Mouse (Mus musculus) CD4-positive, CD25-positive, alpha-beta regulatory T cell, adult 2 months (primary cell): Measurements from ENCODE around the gene Olfr798.

ENCODE experiments used
- DNase-seq: peaks from one replicate; pipeline ENCODE4 v3.0.0-alpha.2; 2012; ENCODE audit warnings: low read depth, low spot score

The Olfr798 gene

GRCm38 (mm10) chr10:129627834-129628233 is at the start of gene Olfr798:
Gene Olfr798 (minus strand): TSS chr10:129627934.
- no peak for DNase-seq

- no peak for DNase-seq
These were observed 46.0 kb upstream of the Olfr798 start, which contains the start of gene Olfr801 for GRCm38 (mm10) chr10:129673765-129674164. Gene Olfr801 (minus strand): TSS chr10:129673865.

GRCm38 (mm10) chr10:129657394-129657793 is 29.7 kb upstream of the Olfr798 start, which contains the start of gene Olfr800:
Gene Olfr800 (plus strand): TSS chr10:129657694.
- DNase-seq, result no peak

DNA sequence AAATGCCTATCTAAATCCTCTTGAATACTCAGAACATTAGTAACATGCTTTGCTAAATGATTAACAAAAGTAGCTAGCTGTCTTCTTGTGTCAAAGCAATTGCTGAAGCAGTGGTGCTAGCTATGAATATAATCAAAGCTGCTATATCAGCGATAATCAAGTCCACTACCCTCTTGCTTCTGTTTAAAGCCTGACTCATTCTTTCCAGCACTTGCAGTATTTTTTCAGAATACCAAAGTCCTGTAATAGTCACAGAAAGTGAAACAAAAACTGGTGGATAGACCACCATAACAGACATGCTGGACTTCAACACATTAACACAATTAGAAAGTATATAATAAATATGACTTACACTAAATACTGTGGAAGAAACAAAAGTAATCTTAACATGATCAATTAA is 24.0 kb upstream of the Olfr798 start:
- no peak for DNase-seq

- no peak for DNase-seq
These were observed 9.4 kb upstream of the Olfr798 start, which contains the start of gene Olfr799 for GRCm38 (mm10) chr10:129637184-129637583. Gene Olfr799 (plus strand): TSS chr10:129637484.

- no peak for DNase-seq
These were observed 4.5 kb downstream of the Olfr798 start for GRCm38 (mm10) chr10:129623251-129623650.

DNA sequence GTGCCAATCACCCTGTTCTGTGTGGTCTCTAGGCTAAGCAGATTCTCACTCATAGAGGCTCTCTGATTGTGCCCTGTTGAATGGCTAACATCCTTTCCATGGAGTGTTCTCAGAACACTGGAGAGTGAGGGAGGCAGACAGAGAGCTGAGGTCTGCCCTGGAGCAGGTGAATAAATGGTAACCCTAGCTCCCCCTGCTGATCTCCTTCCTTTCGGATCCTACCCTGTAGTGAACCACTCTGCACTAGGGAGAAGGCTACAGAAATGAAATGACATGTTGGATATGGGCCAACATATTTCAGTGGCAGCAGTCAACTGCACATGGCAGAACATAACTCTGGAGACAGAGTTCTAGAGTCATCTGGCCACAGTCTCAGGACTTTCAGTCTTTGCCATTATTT is 6.0 kb downstream of the Olfr798 start:
- DNase-seq, result no peak

- no peak for DNase-seq
These were observed 15.3 kb downstream of the Olfr798 start, which contains the start of gene Olfr796 for GRCm38 (mm10) chr10:129612470-129612869. Gene Olfr796 (minus strand): TSS chr10:129612570.

GRCm38 (mm10) chr10:129577066-129577465 is 50.7 kb downstream of the Olfr798 start:
- no peak for DNase-seq
